Mouse (Mus musculus) left cerebral cortex, adult 8-10 months (tissue): Measurements from ENCODE around the gene Prpf38b. TPM values are rescaled to one million over a fixed set of nuclear protein-coding genes. Genes with fewer than 3 reads are reported as not detected.

Experiments used
- DNase-seq, 2 experiments: peaks; one replicate each; pipeline ENCODE4 v3.0.0; 2022; ENCODE audit warnings: low spot score in 2 of 2
- total RNA-seq, 4 experiments: library from RNA; stranded (reverse); gene quantifications; 2 replicates each; pipeline ENCODE4 v1.2.4; 2022

The Prpf38b gene
- 10 to 100 TPM; 34.9 to 45.6 (median 40.1) TPM for total RNA-seq

DNA sequence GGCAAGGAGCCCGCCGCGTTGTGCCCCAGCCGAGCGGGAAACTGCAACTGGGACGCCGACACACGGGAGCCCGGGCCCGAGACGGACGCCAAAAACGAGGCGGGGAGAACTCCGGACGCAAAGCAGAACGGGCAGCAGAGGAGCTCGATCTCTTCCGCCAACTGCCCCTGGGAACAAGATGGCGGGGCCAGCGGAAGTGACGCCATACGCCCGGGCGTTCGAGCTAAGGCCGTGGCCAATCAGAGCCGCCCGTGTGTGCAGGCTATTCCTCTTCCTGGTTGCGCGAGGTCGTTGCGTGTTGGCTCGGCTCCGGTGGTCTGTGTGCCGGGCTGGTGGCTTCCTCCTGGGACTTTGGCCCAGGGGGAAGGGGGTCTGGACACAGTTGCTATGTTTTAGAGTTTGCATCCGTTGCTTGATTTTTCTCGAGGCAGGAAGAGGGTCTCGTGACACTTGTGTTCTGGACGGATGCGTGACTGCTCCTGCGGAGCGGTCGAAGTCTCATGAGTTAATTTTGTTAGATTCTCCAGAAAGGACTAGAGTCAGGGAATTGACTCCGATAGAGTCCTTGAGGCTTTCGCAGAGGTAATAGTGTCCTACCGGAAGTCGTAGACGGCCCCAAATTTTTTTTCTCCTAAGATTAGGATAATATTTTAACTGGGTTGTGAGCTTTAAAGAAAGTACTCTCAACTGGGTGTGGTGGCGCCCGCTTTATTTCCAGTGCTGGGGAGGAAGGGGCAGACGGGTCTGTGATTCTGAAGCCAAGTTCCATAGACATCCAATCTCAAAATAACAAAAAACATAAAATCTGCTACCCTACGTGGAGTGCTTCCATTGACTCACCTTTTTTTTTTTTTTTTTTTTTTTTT is at the start of gene Prpf38b:
Prpf38b (minus strand) TSS at position 180 of the 866 bp plus-strand sequence.
- DNase-seq = peak; percentile 83 to 94

DNA sequence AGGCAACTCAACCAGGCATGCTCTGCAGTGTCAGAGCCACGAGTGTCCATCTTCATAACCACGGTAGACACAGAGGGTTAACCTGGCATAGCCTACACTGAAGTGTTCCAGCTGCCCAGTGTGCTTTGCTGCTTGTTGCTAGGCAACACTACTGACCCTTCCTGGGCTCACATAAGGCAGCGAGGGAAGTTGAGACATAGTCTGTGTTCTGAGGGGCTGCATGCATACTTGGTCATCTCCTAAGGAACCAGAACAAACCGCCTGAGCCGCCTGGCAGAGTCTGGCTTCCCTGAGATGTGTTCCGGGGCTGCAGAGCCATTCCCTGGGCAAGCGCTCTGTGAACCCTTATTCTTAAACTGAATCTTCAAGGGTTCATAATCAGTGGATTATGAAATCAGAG is 49.7 kb upstream of the Prpf38b start:
- DNase-seq = no peak

DNA sequence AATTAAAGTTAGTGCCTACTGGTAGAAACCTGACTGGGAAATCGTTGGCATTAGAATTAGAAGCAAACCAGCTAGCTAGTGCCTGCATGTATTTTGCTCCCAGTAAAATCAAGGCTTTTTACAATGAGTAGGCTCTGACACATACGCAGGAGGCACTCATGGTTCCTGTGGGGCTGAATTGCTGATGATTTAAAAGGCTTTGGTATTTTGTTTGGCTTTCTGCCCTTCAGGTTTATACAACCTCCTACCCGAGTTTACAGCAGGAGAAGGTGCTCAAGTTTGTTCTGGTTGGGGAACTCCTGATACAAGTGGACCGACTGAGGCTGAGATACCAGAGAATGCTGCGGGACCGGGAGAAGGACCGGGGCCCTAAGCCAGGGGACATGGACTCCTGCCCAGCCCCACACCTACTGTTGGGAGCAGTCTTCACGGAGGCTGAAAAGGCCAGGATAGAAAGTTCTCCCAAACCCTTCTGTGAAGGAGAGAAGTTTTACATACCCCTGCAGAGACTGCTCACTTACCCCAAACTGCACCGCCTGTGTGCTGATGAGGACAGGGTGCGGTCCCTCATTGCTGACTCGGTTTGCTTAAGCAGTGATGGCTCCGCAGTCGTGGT is 48.3 kb upstream of the Prpf38b start:
- DNase-seq = no peak

DNA sequence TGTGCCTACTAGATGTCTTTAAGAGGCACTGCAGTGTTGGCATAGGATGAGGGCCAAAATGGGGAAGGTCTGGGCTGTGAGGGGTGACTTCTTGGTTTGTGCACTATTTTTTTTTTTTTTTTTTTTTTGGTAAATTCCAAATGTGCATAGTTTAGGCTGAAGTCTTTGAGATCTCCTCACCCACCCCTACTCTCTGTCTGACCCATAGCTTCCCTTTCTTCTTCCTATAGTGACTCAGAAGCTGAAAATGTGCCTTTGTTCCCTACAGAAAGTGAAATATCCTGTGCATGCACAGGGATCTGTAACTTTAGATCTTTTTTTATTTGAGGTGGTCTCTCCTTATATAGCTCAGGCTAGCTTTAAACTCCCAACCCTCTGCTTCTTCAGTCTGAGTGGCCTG is 46.4 kb upstream of the Prpf38b start:
- no peak for DNase-seq

DNA sequence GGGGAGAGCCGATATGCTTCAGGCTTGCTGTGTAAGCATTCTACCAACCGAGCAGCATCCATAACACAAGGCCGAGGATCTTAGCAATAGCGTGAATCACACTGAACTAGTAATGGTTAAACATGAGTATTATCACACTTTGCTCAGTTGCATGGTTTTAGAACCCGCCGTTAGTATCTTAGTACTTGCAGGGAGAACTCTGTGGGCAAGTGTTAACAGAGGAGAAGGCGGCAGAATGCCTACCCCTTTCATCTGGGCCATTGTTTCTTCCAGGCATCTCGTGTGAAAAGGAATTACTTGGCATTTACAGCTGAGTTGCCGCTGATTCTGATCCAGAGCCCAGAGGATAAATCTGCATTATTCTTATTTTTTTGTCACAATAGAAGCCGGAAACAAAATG is 29.5 kb upstream of the Prpf38b start:
- no peak for DNase-seq

DNA sequence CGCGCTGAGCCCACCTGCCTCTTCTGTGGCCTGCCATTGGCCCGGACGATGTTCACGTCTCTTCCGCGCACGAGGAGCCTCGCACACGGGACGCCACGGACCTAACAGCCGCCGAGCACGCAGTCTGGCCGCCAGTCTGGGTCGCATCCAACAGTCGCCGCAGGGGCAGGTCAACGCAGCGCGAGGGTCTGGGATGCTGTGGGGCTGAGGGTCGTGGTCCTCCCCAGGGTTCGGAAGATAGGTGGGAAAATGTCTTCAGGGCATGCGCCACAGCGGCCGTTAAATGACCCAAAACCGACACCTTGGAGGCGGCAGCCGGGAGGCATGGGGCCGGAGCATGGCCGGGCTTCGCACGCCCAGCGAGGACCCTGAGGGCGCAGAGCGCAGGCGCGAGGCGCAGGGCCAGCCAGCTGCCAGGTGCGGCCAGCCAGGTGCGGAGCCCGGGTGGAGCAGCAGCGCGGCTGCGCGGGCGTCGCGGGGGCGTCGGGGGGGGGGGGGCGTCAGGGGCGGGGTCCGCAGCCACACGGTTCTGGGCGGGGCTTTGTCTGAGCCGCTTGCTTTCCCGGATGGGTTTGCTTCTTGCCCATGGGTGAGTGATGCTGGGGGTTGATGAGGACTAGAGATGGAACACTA is 28.6 kb upstream of the Prpf38b start, which contains the start of gene Gm9857:
Gm9857 (minus strand) TSS at position 445 of the 633 bp plus-strand sequence.
- DNase-seq = no peak

DNA sequence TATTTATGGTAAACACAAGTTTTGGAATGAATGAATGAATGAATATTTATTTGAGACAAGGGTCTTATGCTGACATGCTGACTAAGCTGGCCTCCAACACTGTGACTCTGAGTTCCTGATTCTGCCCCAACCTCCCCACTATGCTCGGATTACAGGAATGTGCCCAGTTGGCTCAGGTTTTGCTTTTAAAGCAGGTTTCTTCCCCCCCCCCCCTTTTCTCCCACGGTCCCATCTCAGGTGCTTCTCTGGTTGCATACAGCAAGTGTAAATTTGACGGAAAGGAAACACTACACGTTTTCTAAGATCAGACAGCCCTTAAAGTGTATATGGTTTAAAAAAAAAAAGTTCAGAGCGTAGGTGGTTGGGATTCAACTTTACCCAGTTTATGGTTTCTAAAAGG is 28.0 kb upstream of the Prpf38b start, which contains the start of gene Henmt1:
Henmt1 (plus strand) TSS at position 301 of the 400 bp plus-strand sequence.
- no peak for DNase-seq

DNA sequence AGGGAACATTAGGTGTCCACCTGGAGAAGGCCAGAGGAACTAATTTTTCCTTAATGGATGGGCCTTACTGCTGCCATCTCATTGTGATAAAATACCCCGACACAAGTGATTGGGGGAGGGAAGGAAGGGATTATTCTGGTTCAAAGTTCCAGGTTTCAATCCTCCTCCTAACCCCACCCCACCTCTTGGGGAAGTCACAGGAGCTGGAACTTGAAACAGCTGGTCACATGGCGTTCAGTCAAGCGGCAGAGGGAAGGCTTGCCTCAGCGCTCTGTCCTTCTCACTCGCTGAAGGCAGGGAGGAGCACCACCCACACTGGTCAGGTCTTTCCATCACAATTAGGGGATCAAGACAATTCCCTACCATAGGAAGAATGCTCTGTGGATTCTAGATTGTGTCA is 27.2 kb upstream of the Prpf38b start:
- DNase-seq = no peak

DNA sequence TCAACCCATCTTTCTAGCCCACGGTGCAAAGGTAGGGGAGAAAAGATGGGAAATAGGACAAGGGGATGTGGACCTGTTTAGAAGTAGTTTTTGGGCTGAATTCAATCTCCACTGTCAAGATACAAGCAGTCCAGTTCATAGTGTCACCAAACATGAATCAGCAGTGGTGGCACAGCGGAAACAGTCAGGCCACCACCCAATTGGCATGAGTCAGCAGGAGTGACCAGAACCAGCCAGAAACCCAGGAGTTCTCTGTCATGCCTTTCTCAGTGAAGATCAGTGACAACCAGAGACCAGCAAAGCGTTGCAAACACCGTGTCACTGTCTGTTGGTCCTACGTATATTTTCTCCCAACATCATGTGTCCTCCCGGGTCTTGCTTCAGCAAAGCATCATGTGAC is 22.0 kb upstream of the Prpf38b start:
- no peak for DNase-seq

DNA sequence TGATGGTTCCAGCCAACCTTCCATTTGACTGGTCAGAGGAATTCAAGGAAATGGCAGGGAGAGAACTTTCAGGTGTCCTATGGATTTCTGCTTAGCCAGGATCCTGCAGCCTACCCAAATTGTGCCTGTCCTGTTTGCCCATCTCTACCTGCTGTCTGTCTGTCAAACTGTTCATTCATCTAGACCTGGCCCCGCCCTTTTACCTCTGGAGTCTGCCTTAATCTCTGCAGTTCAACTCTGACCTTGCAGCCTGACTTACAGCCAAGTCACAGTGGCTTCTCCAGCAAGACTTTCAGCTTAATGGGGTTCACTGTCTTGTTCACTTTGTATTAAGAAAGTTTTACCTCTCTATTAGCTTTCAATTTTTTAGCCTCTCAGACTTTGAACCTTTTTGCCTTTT is 14.8 kb upstream of the Prpf38b start:
- no peak for DNase-seq

DNA sequence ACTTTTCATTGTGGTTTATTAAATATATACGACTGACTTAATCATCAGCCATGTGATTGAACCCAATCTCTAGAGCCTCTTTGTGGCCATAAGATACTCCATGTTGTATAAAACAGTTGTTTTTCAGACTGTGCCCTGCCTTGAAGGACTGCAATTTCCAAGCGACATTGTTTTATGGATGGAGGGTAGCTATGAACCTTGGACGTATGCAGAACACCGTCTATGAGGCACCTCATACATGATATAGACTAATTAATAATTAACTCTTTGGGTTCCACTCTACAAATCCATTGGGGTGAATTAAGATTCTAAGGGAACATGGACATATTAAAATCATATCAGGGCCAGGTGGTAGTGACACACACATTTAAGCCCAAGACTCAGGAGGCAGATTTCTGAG is 14.2 kb upstream of the Prpf38b start:
- no peak for DNase-seq

DNA sequence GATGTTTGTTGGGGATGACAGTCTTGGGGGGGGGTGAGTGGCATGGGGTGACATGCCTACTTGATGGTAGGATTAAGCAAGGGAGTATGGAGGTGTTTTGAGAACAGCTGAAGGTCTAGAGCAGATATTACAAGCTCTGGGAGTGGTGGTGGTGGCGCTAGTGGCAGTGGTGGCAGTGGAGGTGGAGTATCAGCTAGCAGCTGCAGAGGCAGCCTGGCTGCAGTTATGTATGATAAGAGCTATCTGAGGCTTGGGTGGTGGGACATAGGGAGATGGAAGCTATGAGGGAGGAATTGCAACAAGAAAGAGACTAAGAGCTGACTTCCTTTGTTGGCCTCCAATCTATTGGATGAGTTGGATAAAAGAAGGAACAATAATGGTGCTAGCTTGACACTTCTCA is 10.3 kb upstream of the Prpf38b start:
- no peak for DNase-seq

DNA sequence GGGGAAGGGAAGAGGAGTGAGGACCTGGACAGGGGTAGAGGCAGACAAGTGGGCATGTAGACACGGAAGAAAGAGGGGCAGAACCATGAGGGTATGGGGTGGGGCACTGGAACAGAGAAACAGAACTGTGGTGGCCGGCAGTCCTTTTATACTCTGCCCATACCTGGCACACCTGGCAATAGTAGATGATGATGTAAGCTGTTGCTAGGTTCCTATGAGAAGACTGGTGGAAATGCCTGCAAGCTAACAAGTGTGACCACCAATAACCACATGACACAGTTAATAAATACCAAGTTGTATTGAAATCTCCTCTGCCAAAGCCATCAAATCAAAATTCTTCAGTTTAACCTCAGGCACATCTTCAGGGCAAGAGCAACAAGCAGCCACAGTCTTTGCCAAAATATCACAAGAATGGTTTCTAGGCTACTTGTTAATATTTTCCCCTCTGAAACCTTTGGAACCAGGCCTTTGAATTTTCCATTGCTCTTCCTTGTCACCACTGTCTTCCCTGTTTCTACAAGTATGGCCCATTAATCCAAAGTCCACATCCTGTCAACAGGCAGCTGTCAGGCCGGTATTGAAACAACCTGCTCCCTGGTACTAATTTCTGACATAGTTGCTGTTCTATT is 9.0 kb upstream of the Prpf38b start:
- no peak for DNase-seq

DNA sequence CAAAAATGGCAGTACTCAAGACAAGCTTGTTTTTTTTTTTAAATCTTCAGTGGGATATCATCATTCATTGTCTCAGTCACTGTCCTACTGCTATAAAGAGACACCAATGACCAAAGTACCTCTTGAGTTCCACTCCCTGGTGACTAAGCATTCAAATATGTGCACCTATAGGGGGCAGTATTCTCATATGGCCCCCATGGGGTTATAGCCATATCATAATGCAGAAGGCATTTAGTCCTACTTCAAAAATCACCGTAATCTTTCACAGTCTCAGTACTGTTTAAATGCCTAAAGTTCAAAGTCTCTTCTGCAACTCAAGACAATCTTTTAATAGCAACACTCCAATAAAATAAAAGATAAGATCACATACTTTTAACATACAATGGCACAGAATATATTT is 7.3 kb upstream of the Prpf38b start:
- no peak for DNase-seq

DNA sequence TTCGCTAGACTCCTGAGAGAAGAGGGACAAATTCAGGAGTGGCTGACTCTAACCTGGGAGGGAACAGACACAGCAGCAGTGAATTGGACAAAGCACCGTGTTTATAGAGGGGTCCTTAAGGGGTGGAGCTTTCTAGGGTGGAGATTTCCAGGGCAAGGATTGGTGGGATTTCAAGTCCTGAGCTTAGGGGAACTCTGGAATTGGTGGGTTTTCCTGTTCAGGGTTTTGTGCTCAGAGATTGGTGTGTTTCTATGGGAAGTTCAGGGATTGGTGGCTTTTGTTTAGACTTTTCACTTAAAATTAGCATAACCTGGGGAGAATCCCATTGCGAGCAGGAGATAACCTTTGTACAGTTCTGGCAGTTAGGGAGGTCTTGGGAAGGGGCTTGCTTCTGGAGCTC is 6.5 kb upstream of the Prpf38b start:
- DNase-seq = no peak

DNA sequence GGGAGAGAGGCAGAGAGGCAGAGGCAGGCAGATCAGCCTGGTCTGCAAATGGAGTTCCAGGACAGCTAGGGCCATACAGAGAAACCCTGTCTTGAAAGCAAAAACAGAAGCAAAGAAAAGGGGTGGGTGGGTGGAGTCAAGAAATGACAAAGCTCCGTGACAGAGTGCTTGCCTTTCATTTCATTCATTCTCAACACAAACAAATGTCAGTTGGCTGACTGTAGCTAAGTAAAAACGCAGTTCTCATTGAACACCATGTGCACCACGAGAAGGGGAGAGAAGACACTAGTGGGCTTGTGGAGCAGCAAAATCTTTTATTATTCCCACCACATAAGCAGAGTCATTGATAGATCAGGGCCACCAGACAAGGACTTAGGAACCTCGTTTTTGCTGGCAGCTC is 5.3 kb upstream of the Prpf38b start:
- no peak for DNase-seq

DNA sequence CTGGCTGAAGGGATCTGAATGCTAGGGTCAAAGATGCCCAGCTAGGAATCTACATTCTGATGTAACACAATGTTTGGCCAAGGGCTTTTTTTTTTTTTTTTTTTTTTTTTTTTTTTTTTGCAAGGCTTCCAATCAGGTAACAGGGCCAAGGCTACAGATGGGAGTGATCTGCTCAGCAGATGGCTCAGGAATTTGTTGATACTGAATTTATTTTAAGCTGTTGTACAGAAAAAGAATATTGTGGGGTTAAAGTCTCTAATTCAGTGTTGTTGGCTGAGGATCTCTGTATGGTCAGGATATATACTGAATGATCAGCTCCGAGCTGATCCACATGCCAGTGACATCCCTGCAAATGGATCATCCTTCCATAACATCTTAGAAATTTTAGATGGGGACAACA is 4.5 kb upstream of the Prpf38b start:
- no peak for DNase-seq

DNA sequence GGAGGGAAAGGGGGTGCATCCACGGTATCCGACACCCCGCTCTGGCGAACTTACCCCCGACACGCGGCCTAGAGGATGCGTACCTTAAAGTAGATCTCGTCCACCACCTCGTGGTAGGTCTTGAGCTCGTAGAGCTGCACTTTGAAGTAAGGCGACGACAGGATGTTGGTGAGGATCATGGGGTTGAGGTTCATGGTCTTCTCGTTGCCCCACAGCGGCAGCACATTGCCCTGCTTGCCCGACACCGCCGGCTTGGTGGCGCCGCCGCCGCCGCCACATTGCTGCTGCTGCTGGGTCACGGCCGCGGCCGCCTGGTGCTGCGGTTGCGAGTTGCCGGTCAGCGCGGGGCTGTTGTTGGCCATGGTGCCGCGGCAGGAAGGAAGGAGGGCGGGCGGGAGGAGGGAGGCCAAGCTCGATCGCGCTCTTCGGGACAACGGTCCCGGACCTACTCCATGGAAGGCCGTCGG is 413 bp downstream of the Prpf38b start:
- peak; percentile 28 to 46 for DNase-seq

DNA sequence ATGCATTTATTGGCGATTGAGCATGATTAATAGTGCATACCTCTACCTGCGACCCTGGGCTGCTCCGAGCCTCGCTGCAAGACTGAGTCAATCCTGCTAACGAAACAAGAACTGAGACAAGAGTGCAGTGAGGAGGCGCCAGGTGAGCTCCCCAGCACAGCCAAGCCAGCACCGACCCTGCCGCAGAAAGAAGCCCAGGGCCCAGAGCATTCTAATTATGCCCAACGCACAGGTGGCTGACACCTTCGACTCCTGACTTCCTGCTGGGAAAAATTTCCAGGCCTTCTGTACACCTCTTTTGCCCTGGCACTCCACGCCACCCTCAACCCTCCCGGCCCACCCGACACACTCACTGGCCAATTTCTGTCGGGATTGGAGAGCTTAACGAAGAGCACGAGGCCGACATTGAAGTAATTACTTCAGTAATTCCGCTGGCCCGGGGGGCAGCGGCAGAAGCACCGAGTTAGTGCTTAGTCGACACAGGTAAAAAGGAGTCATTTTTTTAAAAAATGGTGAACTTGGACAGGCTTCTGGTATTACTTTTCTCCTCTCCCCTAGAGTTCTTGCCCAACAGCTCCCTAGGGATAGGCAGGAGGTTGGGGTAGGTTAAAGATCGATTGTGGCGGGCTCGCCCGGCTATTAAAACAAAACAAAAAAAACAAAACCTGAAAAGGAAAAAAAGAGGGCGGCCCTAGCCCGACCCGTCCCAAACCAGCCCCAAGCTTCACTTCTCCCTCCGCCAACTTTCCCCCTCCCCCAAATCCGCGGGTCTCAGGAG is 1.0 kb downstream of the Prpf38b start:
- DNase-seq = no peak

DNA sequence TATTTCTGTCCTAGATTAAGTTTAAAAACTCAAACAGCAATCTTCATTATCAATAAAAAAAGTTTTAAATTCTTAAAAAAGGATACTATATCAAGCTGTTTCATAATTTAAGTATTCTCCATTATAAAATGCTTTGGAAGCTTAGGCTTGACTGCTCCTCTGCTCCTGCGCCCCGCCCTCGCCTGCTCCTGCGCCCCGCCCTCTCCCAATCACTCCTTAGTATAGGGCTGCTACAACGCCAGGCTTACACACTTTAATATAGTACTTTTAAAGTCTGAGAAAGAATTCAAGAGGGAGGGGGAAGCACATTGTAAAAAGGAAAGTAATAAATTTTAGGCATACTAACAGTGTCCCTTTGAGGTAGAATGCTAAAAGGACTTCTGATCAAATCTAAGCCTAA is 8.6 kb downstream of the Prpf38b start:
- no peak for DNase-seq

DNA sequence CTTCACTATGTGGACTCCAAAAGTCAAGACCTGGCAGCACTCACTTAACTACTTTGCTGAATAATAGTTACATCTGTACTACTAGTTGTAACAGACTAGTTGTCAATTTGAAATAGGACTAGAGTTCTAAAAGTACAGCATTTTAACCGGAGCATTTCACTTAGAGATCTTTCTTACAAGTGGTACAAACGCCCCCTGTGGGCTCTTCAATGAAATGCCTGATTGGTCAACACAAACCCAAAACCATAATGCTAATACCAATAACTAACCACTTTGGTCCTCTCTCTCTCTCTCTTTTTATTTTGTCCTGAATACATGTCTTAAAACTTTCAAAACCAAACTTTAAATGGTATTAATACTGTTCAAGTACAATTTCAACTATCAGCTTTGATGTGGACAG is 9.5 kb downstream of the Prpf38b start:
- DNase-seq = no peak
